Mouse (Mus musculus) hindbrain, embryonic 14.5 days (tissue): ENCODE measurements at regions not wholly inside any gene's neighbourhood (a gene's known extent, or its start where the extent isn't known, plus 50 kb on each side); places are given as distances from the start of the nearest gene placed in this dataset.
A peak's percentile ranks its signal among the peaks of the same experiment; 100 is the strongest.

ENCODE experiments used
- ATAC-seq: fragments of 200-750 bp; cut with Nextera tagmentation; 2 replicates; pipeline ENCODE4 v1.8.0; 2017; ENCODE audit warnings: moderate number of reproducible peaks, mild to moderate bottlenecking, moderate TSS enrichment, moderate library complexity; ENCODE audit not compliant: low FRiP score
- DNase-seq: peaks from one replicate; pipeline ENCODE4 v3.0.0-alpha.2; 2015; ENCODE audit warnings: low spot score
- H3K27ac ChIP-seq: fragments of 300-500 bp; sonication (generic); 2 replicates; pipeline ENCODE4 v1.5.1; 2014; ENCODE audit warnings: mild to moderate bottlenecking, moderate library complexity
- H3K27me3 ChIP-seq: fragments of 300-500 bp; sonication (generic); 2 replicates; pipeline ENCODE4 v1.6.1; 2014; ENCODE audit warnings: mild to moderate bottlenecking, low read length, mixed read lengths; ENCODE audit not compliant: control insufficient read depth, insufficient read depth
- H3K36me3 ChIP-seq: fragments of 300-500 bp; sonication (generic); replicated peaks from 2 replicates; pipeline ENCODE4 v1.6.1; 2014; ENCODE audit not compliant: control insufficient read depth, insufficient read depth
- H3K4me1 ChIP-seq: fragments of 300-500 bp; sonication (generic); replicated peaks from 2 replicates; pipeline ENCODE4 v1.6.1; 2014; ENCODE audit warnings: antibody characterized with exemption, low read length, mixed read lengths; ENCODE audit not compliant: control insufficient read depth, insufficient read depth
- H3K4me2 ChIP-seq: fragments of 300-500 bp; sonication (generic); replicated peaks from 2 replicates; pipeline ENCODE4 v1.6.1; 2014; ENCODE audit warnings: mild to moderate bottlenecking, moderate library complexity
- H3K4me3 ChIP-seq: fragments of 300-500 bp; sonication (generic); replicated peaks from 2 replicates; pipeline ENCODE4 v1.5.1; 2014; ENCODE audit warnings: mild to moderate bottlenecking, low read length
- H3K9ac ChIP-seq: fragments of 300-500 bp; sonication (generic); 2 replicates; pipeline ENCODE4 v1.6.1; 2014
- H3K9me3 ChIP-seq: fragments of 300-500 bp; sonication (generic); 2 replicates; pipeline ENCODE4 v1.6.1; 2016; ENCODE audit warnings: low read length; ENCODE audit not compliant: control insufficient read depth
- WGBS: fragments of 180-500 bp; shearing (Covaris S2); extraction: QIAGEN DNeasy Blood & Tissue Kit; methylation state at CpG from one replicate; pipeline ENCODE4 v1.1.7; 2014; 5-methylcytosine and 5-hydroxymethylcytosine counted together

DNA sequence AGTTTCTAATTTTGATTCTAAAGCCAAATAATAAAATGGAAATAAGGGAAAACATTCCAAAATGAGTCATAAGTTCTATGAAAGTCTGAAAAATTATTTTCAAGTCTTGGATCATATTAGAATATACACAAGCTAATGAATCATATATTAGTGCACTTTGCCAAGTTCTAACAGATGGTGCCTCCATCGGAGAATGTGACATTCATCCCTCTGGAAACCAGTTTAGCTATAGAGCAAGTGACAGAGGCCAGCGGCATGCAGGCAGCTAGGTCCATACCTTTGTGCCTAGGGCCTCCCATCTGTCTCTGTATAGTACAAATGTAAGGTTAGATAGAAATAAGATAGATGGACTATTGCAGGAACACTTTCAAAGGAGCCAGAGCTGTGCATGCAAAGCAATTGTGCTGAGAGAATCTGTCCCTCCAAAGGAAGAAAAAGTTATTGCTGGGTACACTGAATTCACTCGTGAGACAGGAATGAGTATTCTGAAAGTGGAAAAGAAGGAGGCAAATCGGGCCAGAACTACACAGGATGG, 167.9 kb downstream of the Otor start:
- no peak for ATAC-seq
- 84% methylated on average over 4 of the region's 4 CpGs for WGBS

GRCm38 (mm10) chr2:143269026-143269425, 190.8 kb downstream of the Otor start:
- WGBS = 41% methylated on average over 7 of the region's 7 CpGs

More for the DNA sequence above, 167.9 kb downstream of the Otor start:
- Histone ChIP-seq H3K4me2 (no peak overlapping the region), H3K27me3 (no peaks in the 10 kb centered on the region), H3K9me3 (no peaks in the 10 kb centered on the region), H3K4me1 (no peaks in the 10 kb centered on the region), H3K27ac (no peak overlapping the region), H3K36me3 (no peaks in the 10 kb centered on the region), H3K4me3 (no peak overlapping the region), H3K9ac (no peak overlapping the region)
- DNase-seq = no peak

GRCm38 (mm10) chr2:143270826-143271225, 192.6 kb downstream of the Otor start:
- H3K4me1 ChIP-seq = no peaks in the 10 kb centered on the region
- no peak overlapping the region for H3K27ac ChIP-seq
- no peak overlapping the region for H3K4me3 ChIP-seq
- no peaks in the 10 kb centered on the region for H3K27me3 ChIP-seq
- ATAC-seq (no peak), DNase-seq (no peak)
- H3K9ac ChIP-seq = no peak overlapping the region
- H3K36me3 ChIP-seq = no peaks in the 10 kb centered on the region
- no peak overlapping the region for H3K4me2 ChIP-seq
- WGBS = 82% methylated on average over 5 of the region's 5 CpGs
- no peaks in the 10 kb centered on the region for H3K9me3 ChIP-seq

More at GRCm38 (mm10) chr2:143269026-143269425, 190.8 kb downstream of the Otor start:
- Histone ChIP-seq H3K9ac (no peak overlapping the region), H3K4me2 (no peak overlapping the region), H3K9me3 (no peaks in the 10 kb centered on the region), H3K27me3 (no peaks in the 10 kb centered on the region), H3K27ac (no peak overlapping the region), H3K36me3 (no peaks in the 10 kb centered on the region), H3K4me3 (no peak overlapping the region), H3K4me1 (no peaks in the 10 kb centered on the region)
- ATAC-seq (no peak), DNase-seq (no peak)

DNA sequence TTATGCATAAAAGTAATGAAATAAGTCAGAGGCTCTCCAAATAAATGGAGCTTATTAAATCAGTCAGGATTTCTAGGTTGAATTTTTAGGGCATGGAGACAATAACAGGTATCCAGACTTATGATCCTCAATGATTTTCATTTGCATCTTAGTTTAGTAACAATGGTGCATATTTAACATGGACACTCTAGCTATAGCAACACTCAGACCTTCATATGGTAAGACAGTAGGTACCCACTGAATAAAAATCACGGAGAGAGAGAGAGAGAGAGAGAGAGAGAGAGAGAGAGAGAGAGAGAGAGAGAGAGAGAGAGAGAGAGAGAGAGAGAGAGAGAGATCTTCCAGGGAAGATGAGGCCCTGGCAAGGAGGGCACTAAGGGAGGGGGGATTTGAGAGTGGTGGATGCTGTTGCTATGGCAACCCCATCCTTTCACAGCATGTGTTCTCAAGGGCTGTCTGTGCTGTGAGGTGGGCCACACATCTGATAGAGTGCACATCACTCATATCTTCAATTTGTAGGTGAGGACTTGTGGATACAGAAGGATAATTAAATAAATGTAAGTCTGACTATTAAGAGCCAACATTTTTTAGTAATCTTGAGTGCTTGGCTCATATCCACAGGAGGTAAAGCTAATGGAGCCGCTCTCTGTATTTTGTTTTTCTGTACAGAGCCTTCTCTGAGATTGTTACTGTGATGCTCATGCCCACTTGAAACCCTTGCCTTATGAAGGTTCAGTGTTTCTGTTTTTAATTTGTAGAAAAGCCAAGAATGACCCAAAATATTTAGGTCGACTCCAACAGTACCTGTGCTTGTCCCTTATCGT, 227.7 kb downstream of the Otor start:
- DNase-seq (peak; percentile 75), ATAC-seq (peak; percentile 91)
- no peaks in the 10 kb centered on the region for H3K27me3 ChIP-seq
- no peaks in the 10 kb centered on the region for H3K36me3 ChIP-seq
- WGBS = 65% methylated on average over 4 of the region's 4 CpGs
- no peaks in the 10 kb centered on the region for H3K9me3 ChIP-seq
- H3K4me3 ChIP-seq = no peak overlapping the region
- no peak overlapping the region for H3K4me2 ChIP-seq
- H3K27ac ChIP-seq = peak overlapping the region; percentile 71
- H3K4me1 ChIP-seq = peaks cover 14% of the 10 kb centered on the region; the same call in 1 of the 2 replicates
- no peak overlapping the region for H3K9ac ChIP-seq

DNA sequence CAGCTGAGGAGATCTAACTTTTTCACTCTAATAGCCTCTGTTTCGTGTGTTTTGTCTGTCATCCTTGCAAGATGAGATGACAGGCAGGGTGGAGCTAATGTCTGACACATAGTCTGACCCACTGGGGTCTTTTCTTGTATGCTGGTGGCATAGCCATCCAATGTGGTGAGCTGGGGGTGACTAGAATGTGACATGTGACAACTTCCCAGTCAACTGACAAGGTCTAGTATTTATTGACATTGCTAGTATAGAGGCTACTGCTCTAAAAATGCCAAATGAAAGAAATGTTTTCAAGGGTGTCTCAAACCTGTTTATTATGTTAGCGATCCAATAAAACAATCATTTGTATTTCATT, 228.3 kb downstream of the Otor start:
- no peak for DNase-seq
- H3K27ac ChIP-seq = peak overlapping the region; percentile 71
- no peak overlapping the region for H3K9ac ChIP-seq
- peaks cover 14% of the 10 kb centered on the region; the same call in 1 of the 2 replicates for H3K4me1 ChIP-seq
- ATAC-seq = no peak
- H3K4me3 ChIP-seq = no peak overlapping the region
- 70% methylated on average over 2 of the region's 2 CpGs for WGBS
- no peak overlapping the region for H3K4me2 ChIP-seq
- H3K9me3 ChIP-seq = no peaks in the 10 kb centered on the region
- no peaks in the 10 kb centered on the region for H3K36me3 ChIP-seq
- H3K27me3 ChIP-seq = no peaks in the 10 kb centered on the region

DNA sequence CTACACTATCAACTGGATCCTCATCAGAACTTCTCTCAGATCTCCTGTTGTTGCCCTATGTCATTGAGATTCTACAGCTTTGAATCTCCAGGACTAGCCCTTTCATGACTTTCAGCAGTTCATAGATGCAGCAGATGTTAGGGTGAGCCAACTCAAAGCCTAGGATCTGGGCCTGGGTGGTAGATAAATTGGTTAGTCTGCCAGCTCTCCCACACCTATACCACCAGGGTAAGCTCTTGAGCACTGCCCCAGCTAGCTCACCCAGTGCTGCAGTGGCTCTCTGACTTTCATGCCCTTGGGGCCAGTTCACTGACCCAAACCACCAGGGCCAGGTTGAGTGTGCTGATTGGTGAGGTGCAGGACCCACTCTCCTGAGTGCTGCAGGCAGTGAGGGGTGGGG, 220.5 kb upstream of the Pcsk2 start:
- ATAC-seq = no peak
- Histone ChIP-seq H3K27me3 (no peaks in the 10 kb centered on the region), H3K36me3 (no peaks in the 10 kb centered on the region), H3K4me2 (no peak overlapping the region), H3K4me3 (no peak overlapping the region), H3K9ac (no peak overlapping the region), H3K9me3 (no peaks in the 10 kb centered on the region), H3K4me1 (no peaks in the 10 kb centered on the region), H3K27ac (no peak overlapping the region)
- DNase-seq = no peak

- DNase-seq (no peak), ATAC-seq (no peak)
- Histone ChIP-seq H3K27me3 (no peaks in the 10 kb centered on the region), H3K4me3 (no peak overlapping the region), H3K36me3 (no peaks in the 10 kb centered on the region), H3K9me3 (no peaks in the 10 kb centered on the region), H3K9ac (no peak overlapping the region), H3K4me2 (no peak overlapping the region), H3K4me1 (no peaks in the 10 kb centered on the region), H3K27ac (no peak overlapping the region)
Observed at GRCm38 (mm10) chr2:143332071-143332470, 213.9 kb upstream of the Pcsk2 start.

GRCm38 (mm10) chr2:143340364-143340763, 205.6 kb upstream of the Pcsk2 start:
- DNase-seq (no peak), ATAC-seq (no peak)
- no peak overlapping the region for H3K4me3 ChIP-seq
- H3K36me3 ChIP-seq = no peaks in the 10 kb centered on the region
- H3K9me3 ChIP-seq = no peaks in the 10 kb centered on the region
- no peak overlapping the region for H3K27ac ChIP-seq
- no peak overlapping the region for H3K4me2 ChIP-seq
- H3K4me1 ChIP-seq = no peaks in the 10 kb centered on the region
- H3K9ac ChIP-seq = no peak overlapping the region
- H3K27me3 ChIP-seq = no peaks in the 10 kb centered on the region
- WGBS = 85% methylated on average over 5 of the region's 5 CpGs

GRCm38 (mm10) chr2:143364193-143364592, 181.8 kb upstream of the Pcsk2 start:
- ATAC-seq (no peak), DNase-seq (no peak)
- H3K9me3 ChIP-seq = no peaks in the 10 kb centered on the region
- no peak overlapping the region for H3K4me3 ChIP-seq
- H3K4me1 ChIP-seq = no peaks in the 10 kb centered on the region
- 66% methylated on average over 6 of the region's 6 CpGs for WGBS
- no peak overlapping the region for H3K9ac ChIP-seq
- no peak overlapping the region for H3K27ac ChIP-seq
- H3K27me3 ChIP-seq = no peaks in the 10 kb centered on the region
- H3K36me3 ChIP-seq = no peaks in the 10 kb centered on the region
- H3K4me2 ChIP-seq = no peak overlapping the region
